Mouse (Mus musculus): ENCODE data around the gene Ralgps1. TPM values are rescaled to one million over a fixed set of nuclear protein-coding genes. Genes with fewer than 3 reads are reported as not detected.

The Ralgps1 gene
- polyA plus RNA-seq, 1 experiment from 2014 or later, result 2.8 TPM

DNA sequence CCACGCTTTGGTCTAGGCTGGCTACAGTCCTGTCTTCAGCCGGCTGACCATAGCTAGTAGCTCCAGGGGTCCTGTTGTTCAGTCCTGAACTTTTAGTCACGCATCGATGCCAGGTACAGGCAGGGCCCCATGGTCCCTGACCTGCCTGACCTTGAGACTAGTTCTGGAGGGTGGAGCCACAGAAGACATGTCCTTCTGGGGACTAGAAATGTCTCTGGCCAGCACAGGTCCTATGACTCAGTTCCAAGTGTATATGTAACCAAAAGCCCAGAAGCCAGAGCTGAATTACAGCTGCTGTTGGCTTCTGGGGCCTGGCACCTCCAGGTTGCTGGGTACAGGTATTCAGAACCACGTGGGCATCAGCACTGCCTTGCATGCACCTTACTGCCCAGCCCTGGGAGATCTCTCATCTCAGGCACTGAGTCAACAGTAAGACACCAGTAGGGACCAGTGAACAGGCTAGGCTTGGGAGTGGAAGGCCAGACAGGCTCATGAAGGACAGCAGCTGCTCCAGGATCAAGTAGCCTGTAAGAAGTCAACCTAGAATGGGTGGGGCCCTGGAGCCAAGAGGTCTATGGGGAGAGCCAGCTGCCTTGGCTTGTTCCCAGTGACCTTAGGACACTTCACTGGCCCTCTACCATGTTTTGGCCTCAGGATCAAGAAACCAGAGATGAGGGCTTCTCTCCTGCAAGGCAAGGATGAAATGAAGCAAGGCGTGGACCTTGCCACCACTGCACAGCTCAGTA lies 182.2 kb downstream of the Ralgps1 start:
- Histone ChIP-seq H3K36me3 (no peaks in the 10 kb centered on the region), H3K4me2 (no peak overlapping the region), H3K9ac (no peak overlapping the region), H3K4me1 (peaks cover 41% of the 10 kb centered on the region), H3K4me3 (no peak overlapping the region), H3K9me3 (no peaks in the 10 kb centered on the region), H3K27me3 (no peaks in the 10 kb centered on the region), H3K27ac (no peak overlapping the region)
- ATAC-seq (ENCODE audit: insufficient number of reproducible peaks, low FRiP score, low TSS enrichment, low read depth), result no peak
- WGBS, result 87% methylated on average over 6 of the region's 6 CpGs

DNA sequence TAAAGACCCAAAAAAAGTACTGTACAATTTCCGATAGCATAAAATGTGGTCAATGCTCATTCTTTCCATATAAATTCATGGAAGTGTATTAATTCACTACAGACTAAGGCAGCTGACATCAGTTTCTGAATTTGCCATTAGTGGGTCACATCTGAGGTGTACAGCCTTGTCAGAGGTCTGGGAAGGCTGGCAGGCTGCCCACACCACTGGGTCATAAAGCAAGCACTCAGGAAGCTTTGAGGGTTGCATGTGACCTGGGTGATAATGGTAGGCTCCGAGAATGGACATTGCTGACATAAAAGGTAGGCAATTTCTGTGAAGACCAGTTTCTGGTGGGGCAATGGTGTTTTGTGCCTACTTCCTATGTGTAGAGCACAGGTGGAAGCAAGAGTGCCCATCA lies 183.4 kb downstream of the Ralgps1 start:
- Histone ChIP-seq H3K4me1 (peaks cover 38% of the 10 kb centered on the region), H3K9me3 (no peaks in the 10 kb centered on the region), H3K4me3 (no peak overlapping the region), H3K27ac (no peak overlapping the region), H3K27me3 (no peaks in the 10 kb centered on the region), H3K9ac (no peak overlapping the region), H3K36me3 (no peaks in the 10 kb centered on the region), H3K4me2 (no peak overlapping the region)
- no peak for ATAC-seq (ENCODE audit: insufficient number of reproducible peaks, low FRiP score, low TSS enrichment, low read depth)
- 57% methylated on average over 2 of the region's 2 CpGs for WGBS

DNA sequence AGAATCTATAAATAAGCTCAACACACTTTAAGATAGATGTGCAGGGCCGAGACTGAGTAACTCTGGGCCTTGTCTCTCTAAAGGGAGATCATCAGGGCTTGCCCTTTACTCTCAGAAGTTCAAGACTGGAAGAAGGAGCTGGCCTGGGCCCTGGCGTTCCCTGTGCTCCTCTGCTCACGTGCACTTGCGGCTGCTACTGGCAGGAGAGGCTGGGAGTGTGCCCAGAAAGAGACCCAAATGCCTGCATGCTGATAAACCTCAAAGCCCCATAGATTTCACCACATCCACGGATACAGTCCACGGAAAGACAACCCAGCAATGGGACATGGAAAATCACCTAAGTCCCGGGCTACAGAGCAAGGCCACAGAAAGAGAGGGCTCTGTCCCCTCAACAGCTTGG lies 184.8 kb downstream of the Ralgps1 start:
- 60% methylated on average over 7 of the region's 7 CpGs for WGBS
- no peak overlapping the region for H3K27ac ChIP-seq

DNA sequence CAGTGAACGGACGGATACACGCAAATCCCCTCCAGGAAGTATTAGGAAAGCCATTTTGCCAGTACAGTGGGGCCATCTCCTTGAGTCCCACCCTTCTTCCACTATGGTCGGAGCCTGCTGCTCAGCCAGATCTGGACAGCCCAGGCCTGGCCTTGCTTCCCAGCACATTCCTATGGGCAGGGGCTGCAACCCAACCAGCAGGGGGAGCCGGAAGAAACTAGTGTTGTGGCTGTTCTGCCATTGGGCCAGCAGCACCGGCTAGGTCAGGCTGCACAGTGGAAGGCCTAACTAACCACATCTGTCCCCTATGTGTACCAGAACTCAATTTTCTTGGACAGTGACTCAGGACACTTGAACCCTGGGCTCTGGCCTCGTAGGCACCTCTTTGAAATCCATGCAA lies 186.0 kb downstream of the Ralgps1 start:
- H3K9me3 ChIP-seq, result no peaks in the 10 kb centered on the region
- H3K4me2 ChIP-seq, result no peak overlapping the region; the same call in 1 of the 2 replicates
- ATAC-seq (ENCODE audit: insufficient number of reproducible peaks, low FRiP score, low TSS enrichment, low read depth), result no peak
- 59% methylated on average over 7 of the region's 7 CpGs for WGBS
- peak overlapping the region; percentile 78 for H3K27ac ChIP-seq
- no peaks in the 10 kb centered on the region for H3K36me3 ChIP-seq
- no peak overlapping the region for H3K4me3 ChIP-seq
- no peak overlapping the region for H3K9ac ChIP-seq
- no peaks in the 10 kb centered on the region for H3K27me3 ChIP-seq
- peaks cover 47% of the 10 kb centered on the region for H3K4me1 ChIP-seq

More for the DNA sequence above, 184.8 kb downstream of the Ralgps1 start:
- ATAC-seq (ENCODE audit: insufficient number of reproducible peaks, low FRiP score, low TSS enrichment, low read depth), result no peak
- no peak overlapping the region for H3K4me2 ChIP-seq
- H3K4me3 ChIP-seq, result no peak overlapping the region
- no peaks in the 10 kb centered on the region for H3K9me3 ChIP-seq
- H3K4me1 ChIP-seq, result peaks cover 38% of the 10 kb centered on the region
- H3K27me3 ChIP-seq, result no peaks in the 10 kb centered on the region
- H3K36me3 ChIP-seq, result no peaks in the 10 kb centered on the region
- no peak overlapping the region for H3K9ac ChIP-seq

DNA sequence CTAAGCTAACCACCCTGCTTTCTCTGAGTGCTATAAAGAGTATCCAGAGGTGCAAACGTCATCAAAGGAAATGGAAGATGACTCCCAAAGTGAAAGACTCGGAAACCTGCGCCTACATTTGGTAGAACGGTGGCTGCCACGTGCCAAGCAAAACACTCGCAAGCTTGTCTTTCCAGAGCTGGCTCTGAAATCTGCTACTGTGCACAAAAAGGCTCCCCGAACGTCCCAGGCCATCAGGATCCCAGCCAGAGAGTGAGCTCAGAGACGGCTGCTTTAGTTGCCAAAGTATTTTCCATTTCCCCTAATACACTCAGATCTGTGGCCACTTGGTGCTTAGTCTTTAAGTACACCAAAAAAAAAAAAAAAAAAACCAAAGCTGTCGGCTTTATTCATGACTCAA lies 186.6 kb downstream of the Ralgps1 start:
- Histone ChIP-seq H3K27me3 (no peaks in the 10 kb centered on the region), H3K9me3 (no peaks in the 10 kb centered on the region), H3K9ac (no peak overlapping the region), H3K4me2 (no peak overlapping the region), H3K4me3 (no peak overlapping the region), H3K4me1 (peaks cover 53% of the 10 kb centered on the region), H3K27ac (peak overlapping the region; percentile 78), H3K36me3 (no peaks in the 10 kb centered on the region)
- peak; percentile 67; the same call in 1 of the 2 replicates for ATAC-seq (ENCODE audit: insufficient number of reproducible peaks, low FRiP score, low TSS enrichment, low read depth)
- 43% methylated on average over 10 of the region's 10 CpGs for WGBS

DNA sequence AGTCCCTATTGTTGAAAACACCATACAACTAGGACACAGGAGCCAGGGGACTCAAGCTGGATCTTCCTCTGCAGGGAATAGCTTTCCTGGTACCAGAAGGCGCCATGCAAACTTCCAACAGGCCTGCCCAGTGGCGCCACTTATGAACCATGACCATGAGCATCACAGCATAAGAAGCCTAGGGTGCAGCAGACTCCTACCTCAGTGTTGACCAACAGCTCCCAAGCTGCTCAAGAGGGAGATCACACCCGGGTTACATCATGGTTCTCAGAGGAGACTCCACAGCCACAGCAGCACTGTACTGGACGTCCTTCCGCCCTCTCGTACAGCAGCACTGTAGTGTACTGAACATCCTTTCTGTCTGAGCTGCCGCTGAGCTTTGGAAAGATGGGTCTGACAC lies 188.0 kb downstream of the Ralgps1 start:
- no peaks in the 10 kb centered on the region for H3K36me3 ChIP-seq
- no peaks in the 10 kb centered on the region for H3K9me3 ChIP-seq
- no peaks in the 10 kb centered on the region for H3K27me3 ChIP-seq
- H3K4me1 ChIP-seq, result peaks cover 60% of the 10 kb centered on the region
- ATAC-seq (ENCODE audit: insufficient number of reproducible peaks, low FRiP score, low TSS enrichment, low read depth), result no peak
- H3K4me3 ChIP-seq, result no peak overlapping the region
- H3K4me2 ChIP-seq, result no peak overlapping the region
- H3K9ac ChIP-seq, result no peak overlapping the region
- WGBS, result 93% methylated on average over 7 of the region's 7 CpGs
- H3K27ac ChIP-seq, result no peak overlapping the region

DNA sequence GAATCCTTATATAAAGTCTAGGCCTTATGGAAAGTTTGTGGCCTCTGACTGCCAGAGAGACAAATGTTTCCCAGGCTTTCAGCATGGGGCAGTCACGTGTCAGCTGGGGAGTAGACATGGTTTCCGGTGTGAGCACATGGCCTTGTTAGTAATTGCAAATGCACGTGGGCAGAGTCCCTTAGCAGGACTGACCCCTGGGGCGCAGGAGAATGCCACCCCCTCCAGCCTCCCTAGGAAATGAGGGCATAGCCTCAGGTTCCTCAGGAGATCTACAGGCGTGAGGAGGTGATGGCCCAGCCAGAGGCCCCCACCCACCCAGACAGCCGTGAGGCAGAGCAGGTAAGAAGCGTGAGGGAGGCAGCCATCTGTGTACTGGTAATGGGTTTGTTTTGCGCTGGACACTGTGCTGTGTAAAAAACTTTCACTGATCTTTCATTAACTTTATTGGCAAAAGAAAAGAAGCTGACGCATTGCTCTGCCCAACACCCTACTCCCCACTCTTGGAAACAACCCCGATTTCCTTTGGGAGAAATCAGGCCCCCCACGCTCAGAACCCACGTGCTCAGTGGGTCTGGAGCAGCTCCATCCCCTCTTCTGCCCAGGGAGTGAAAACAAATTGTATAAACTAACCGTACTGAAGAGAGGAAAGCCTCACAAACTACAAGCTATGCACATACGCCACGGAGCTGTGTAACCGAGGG lies 191.2 kb downstream of the Ralgps1 start:
- H3K9me3 ChIP-seq, result no peaks in the 10 kb centered on the region
- 0 out of 2 replicates have a peak, but pooled peaks have one; percentile 11 for ATAC-seq (ENCODE audit: insufficient number of reproducible peaks, low FRiP score, low TSS enrichment, low read depth)
- no peaks in the 10 kb centered on the region for H3K27me3 ChIP-seq
- no peak overlapping the region for H3K4me2 ChIP-seq
- 31% methylated on average over 16 of the region's 16 CpGs for WGBS
- peak overlapping the region; percentile 92 for H3K27ac ChIP-seq
- no peaks in the 10 kb centered on the region for H3K36me3 ChIP-seq
- H3K9ac ChIP-seq, result no peak overlapping the region
- H3K4me1 ChIP-seq, result peaks cover 52% of the 10 kb centered on the region
- H3K4me3 ChIP-seq, result no peak overlapping the region

DNA sequence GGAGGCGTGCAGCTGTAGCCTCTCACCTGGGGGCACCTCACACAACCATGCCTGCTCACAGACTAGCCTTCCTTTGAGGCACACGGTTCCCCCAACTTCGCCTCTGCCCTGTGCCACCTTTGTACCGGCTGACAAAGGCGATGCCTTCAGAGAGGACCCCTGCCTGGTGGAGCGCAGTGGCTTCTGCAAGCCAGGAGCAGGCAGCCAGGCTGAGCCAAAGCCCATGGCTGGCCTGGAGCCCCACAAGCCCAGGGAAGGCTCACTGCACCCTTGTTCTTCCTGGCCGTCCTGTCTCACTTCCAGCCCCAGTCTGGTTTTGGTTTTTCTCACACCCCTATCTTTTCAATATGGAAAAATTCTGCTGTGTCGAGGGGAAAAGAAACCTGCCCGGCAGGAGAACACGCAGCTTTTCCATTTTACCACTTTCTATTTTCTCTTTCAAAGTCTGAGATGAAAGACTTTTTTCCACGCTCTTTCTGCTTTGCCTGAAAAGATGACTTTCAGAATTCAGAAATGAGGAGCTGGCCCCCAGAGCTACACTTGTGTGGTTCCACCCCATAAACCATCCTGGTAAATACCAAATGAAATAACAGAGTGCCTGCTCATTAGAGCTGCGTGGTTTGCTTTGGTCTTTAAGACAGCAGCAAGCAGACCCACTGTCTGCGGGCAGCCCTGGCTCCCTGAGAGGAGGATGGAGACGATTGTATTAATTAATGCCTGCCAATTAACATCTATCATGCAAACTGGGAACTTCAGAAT lies 191.9 kb downstream of the Ralgps1 start:
- WGBS, result 39% methylated on average over 14 of the region's 14 CpGs
- no peaks in the 10 kb centered on the region for H3K9me3 ChIP-seq
- H3K27ac ChIP-seq, result peak overlapping the region; percentile 92
- H3K4me1 ChIP-seq, result peaks cover 44% of the 10 kb centered on the region
- no peak overlapping the region for H3K9ac ChIP-seq
- no peaks in the 10 kb centered on the region for H3K36me3 ChIP-seq
- H3K27me3 ChIP-seq, result no peaks in the 10 kb centered on the region
- no peak overlapping the region for H3K4me3 ChIP-seq
- ATAC-seq (ENCODE audit: insufficient number of reproducible peaks, low FRiP score, low TSS enrichment, low read depth), result no peak
- H3K4me2 ChIP-seq, result no peak overlapping the region

DNA sequence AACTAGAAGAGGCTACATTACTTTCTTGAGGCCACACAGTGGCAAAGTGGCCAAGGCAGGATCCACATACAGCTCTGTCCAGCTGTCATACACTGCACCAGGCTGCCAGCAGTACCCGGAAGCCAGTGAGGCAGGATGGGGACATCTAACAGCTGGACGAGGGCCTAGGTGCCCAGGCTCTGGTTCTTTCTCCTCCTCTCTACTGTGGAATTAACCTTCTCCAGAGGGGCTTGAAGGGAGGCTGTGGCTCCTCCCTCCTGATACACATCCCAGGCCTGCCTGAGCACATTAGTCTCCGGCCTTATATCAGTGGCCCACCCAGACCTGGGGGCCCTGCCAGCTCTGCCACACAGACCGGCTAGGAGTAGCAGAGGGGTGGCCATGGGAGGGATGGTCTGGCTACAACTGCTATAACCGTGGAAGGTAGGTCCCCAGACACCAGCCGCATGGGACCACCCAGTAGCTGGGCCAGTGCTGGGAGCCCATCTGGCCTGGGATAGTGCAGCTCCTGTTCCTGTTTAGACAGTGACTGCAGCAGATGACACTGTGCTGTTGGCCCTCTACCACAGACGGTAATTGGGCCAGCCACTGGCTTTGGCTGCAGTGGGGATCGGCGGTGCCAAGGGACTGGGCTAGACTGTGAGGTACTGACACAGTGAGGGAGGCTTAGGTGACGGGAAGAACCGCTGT lies 192.9 kb downstream of the Ralgps1 start:
- Histone ChIP-seq H3K4me1 (peaks cover 46% of the 10 kb centered on the region), H3K27me3 (no peaks in the 10 kb centered on the region), H3K9me3 (no peaks in the 10 kb centered on the region), H3K36me3 (no peaks in the 10 kb centered on the region), H3K9ac (no peak overlapping the region), H3K4me2 (no peak overlapping the region), H3K4me3 (no peak overlapping the region), H3K27ac (peak overlapping the region; percentile 92)
- ATAC-seq (ENCODE audit: insufficient number of reproducible peaks, low FRiP score, low TSS enrichment, low read depth), result 0 out of 2 replicates have a peak, but pooled peaks have one; percentile 56
- WGBS, result 56% methylated on average over 11 of the region's 11 CpGs

DNA sequence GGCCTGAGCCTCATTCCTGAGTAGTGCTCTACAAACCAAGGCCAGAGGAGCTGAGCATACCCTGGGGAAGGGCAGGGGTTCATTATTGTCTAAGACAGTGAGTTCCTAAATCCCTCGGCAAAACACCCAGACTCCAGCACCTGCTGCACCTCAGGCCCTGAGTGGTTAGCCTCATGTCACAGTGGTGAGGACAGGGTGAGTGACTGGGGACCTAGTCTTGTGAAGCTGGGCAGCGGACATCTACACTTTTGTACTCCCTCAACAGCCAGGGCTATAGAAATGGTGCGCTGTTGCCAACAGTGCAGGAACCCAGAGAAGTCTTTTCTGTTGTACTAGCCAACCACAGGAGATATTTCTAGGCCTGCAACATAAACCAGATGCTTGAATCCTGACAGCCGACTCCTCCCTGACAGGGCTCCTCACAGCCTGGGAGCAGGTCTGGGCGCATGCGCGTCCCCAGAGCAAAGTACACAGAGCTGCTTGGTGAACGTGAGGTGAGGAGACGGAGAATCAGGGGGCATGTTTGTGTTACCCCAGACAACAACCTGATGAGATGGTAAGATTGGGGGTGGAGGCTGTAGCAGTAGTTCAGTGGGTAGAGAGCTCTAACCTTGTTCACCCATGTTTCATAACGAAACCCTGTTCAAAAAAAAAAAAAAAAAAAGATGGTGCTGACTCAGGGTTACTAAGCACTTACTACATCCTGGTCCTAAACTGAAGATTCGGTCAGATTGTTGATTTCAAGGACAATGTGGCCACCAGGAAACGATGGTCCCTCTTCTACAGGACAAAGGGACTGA lies 193.6 kb downstream of the Ralgps1 start:
- Histone ChIP-seq H3K27ac (peak overlapping the region; percentile 92; the same call in 1 of the 2 replicates), H3K9me3 (no peaks in the 10 kb centered on the region), H3K4me3 (no peak overlapping the region), H3K4me1 (peaks cover 48% of the 10 kb centered on the region), H3K9ac (no peak overlapping the region), H3K27me3 (no peaks in the 10 kb centered on the region), H3K4me2 (no peak overlapping the region), H3K36me3 (no peaks in the 10 kb centered on the region)
- ATAC-seq (ENCODE audit: insufficient number of reproducible peaks, low FRiP score, low TSS enrichment, low read depth), result no peak
- WGBS, result 63% methylated on average over 12 of the region's 12 CpGs

DNA sequence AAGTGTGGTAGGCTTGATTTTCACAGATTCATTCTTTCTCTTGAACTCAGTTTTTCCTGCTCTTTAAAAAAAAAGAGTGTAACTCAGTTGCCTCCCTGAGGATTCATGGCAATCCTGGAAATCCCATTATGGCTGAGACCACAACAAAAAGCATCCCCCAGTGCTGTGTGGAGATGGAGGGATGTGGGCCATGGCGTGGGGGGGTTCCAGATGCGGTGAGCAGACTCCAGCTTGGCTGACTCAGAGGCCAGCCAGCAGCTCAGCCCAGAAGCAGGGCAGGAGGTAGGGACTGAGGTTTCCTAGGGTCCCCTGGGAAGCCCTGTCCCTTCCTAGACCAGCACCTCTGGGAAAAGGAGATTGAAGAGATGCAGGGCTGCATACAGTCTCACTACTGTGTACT lies 194.4 kb downstream of the Ralgps1 start:
- 55% methylated on average over 2 of the region's 2 CpGs for WGBS
- ATAC-seq (ENCODE audit: insufficient number of reproducible peaks, low FRiP score, low TSS enrichment, low read depth), result no peak
- Histone ChIP-seq H3K36me3 (no peaks in the 10 kb centered on the region), H3K27me3 (no peaks in the 10 kb centered on the region), H3K27ac (peak overlapping the region; percentile 11; the same call in 1 of the 2 replicates), H3K9ac (no peak overlapping the region), H3K9me3 (no peaks in the 10 kb centered on the region), H3K4me2 (no peak overlapping the region), H3K4me3 (no peak overlapping the region), H3K4me1 (peaks cover 48% of the 10 kb centered on the region)
